Mouse (Mus musculus) testis, postnatal 10 days (tissue): ENCODE measurements around the gene Lrfn3.

Experiments
- DNase-seq: peaks from one replicate; pipeline ENCODE4 v3.0.0; 2021; ENCODE audit warnings: low spot score

Gene Lrfn3

DNA sequence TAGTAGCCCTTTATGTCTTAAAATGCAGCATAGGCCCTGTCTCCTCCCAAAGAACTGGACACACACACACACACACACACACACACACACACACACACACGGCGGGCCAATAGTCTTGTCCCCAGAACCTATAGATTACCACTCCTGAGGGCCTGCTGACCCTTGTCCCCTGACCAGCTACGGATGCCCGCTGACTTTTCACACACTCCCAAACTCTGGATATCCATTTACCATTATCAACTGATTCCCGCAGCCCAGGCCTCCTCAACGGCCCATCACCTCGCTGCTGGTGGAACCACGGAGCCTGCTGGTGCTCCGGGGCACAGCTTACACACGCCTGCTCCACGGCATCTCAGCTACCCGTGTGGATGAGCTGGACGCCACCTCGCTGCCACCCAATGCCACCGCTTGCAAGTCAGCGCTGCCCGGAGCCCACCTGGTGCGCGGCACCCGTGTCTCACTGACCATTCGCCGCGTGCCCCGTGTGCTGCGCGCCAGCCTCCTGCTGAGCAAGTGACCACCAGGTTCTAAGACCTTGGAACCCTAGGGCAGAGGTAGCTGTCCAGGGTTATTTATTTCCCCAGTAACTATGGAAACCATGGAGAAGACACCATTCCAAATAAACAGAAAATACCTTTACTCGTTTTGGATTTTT is 48.8 kb downstream of the Lrfn3 start:
- DNase-seq, result no peak

- no peak for DNase-seq
Measured at GRCm38 (mm10) chr7:30310136-30310535, 52.4 kb downstream of the Lrfn3 start.

DNA sequence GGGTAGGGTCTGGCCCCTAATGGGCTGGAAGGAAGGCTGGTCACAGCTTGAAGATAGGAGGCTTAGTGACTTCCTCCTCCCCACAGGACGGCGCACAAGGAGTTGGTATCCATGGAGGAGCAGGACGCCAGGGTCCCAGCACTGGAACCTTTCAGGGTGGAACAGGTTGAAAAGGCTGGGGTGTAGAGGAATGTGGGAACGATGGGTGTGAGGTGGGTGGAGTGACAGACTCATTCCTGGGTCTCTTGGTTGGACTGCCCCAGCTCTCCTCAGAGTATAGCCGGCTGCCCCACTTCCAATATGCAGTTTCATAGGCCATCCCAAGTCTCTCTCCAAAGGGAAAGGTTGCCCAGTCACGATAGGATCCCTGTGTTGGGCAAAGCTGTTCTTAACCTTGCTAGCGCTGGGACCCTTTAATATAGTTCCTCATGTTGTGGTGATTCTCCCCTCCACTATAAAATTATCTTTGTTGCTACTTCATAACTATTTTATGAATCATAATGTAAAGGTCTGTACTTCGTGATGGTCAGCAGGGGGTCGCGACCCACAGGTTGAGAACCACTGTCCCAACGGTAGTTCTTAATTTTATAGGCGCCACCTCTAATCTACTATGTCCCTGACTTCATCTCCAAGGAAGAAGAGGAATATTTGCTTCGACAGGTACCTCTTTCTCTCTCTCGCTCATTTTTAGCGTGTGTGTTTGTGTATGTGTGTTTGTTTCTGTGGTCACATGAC is 53.0 kb downstream of the Lrfn3 start:
- no peak for DNase-seq

DNA sequence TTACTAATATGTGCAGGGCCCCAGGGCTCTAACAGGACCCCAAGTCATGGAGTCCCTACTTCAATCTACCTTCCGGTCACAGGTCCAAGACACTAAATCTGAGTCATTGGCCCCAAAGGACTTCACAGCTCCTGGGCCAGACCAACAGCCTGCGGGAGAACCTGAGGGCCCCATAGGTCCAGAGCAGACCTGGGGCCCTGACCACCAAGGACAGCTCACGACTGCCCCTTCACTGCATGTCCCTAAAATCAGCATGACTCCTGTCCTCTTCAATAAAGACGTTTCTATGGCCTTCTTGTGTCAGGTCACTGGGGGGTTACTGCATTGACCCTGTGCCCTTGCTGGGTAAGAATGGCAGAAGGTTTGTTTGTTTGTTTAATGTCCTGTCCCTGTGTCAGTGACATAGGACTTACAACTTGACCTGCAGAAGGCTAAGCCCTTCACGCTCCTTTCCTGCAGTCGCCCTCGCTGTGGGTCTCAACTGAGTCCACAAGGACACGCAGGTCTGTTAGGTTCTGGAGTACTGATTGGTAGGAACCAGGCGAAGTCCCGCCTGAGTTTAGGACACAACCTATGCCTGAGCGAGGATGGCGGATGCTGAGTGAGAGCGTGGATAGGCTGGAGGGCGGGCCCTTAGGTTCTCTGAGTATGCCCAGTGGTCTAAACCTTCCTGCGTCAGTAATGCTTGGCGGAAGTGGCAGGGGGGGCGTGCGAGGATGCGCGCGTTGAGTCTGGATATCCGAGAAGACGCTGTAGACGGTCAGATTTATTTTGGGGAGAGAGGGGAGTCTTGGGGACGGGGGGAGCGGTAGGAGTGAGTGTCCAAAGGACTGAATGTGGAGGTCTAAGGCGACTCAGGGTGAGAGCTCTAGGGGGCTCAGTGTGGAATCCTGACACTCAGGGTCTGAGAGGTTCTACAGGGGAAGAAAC is 54.2 kb downstream of the Lrfn3 start, which contains the start of gene Alkbh6:
TSS of gene Alkbh6 (plus strand) at position 642 of the 930 bp plus-strand sequence.
- peak; percentile 89 for DNase-seq

- DNase-seq, result no peak
Measured at GRCm38 (mm10) chr7:30306083-30306779, 56.3 kb downstream of the Lrfn3 start.
